Mouse (Mus musculus) heart, postnatal 10 days (tissue): ENCODE measurements around the gene Morn4. TPM values are rescaled to one million over a fixed set of nuclear protein-coding genes. Genes with fewer than 3 reads are reported as not detected.

Experiments used
- DNase-seq, 2 experiments: peaks; one replicate each; pipeline ENCODE4 v3.0.0; 2021
- intact Hi-C: fragments of 180-260 bp; cut with DNase I; formaldehyde crosslinking; loops from one replicate; pipeline ENCODE4 v1.15.1; 2025
- total RNA-seq, 2 experiments: library from RNA; stranded (reverse); gene quantifications; 2 replicates each; pipeline ENCODE4 v1.2.3; 2021

Gene Morn4
- total RNA-seq, 2 experiments from 2014 or later, result 5.9 to 7.4 TPM

- intact Hi-C loops, result no loop called here
- DNase-seq, result no peak
Observed at GRCm38 (mm10) chr19:42050251-42050650, 35.9 kb downstream of the Morn4 start.

GRCm38 (mm10) chr19:42045269-42046102, 40.7 kb downstream of the Morn4 start, which contains the start of gene Hoga1:
TSS of gene Hoga1 (plus strand) at chr19:42045610.
- intact Hi-C loops, result no loop called here
- peak; percentile 85 to 87 for DNase-seq

- DNase-seq, result no peak
- intact Hi-C loops, result no loop called here
Observed at GRCm38 (mm10) chr19:42043988-42044387, 42.2 kb downstream of the Morn4 start.

GRCm38 (mm10) chr19:42038310-42038709, 47.8 kb downstream of the Morn4 start:
- DNase-seq, result no peak
- intact Hi-C loops, result loop anchor here (5.0 kb wide), 2 partner anchors 114 to 129 kb away; no protein-coding TSS in a partner anchor

- intact Hi-C loops, result loop anchor here (5.0 kb wide), 2 partner anchors 115 to 130 kb away; no protein-coding TSS in a partner anchor
- DNase-seq, result no peak
Observed at GRCm38 (mm10) chr19:42037167-42037702, 48.9 kb downstream of the Morn4 start.

GRCm38 (mm10) chr19:42036357-42036756, 49.8 kb downstream of the Morn4 start:
- no peak for DNase-seq
- intact Hi-C loops, result loop anchor here (5.0 kb wide), 2 partner anchors 116 to 131 kb away; no protein-coding TSS in a partner anchor

- peak; percentile 87 to 91 for DNase-seq
- intact Hi-C loops, result loop anchor here (1.0 to 5.0 kb wide), 3 partner anchors 34 to 132 kb away; no protein-coding TSS in a partner anchor
Observed at GRCm38 (mm10) chr19:42035456-42036248, 50.5 kb downstream of the Morn4 start, which contains the start of gene Ankrd2. TSS of gene Ankrd2 (plus strand) at chr19:42036000.

- intact Hi-C loops, result loop anchor here (1.0 to 5.0 kb wide), 3 partner anchors 34 to 132 kb away; no protein-coding TSS in a partner anchor
Observed at GRCm38 (mm10) chr19:42034881-42035455, 51.2 kb downstream of the Morn4 start.

GRCm38 (mm10) chr19:42034146-42034775, 51.9 kb downstream of the Morn4 start:
- intact Hi-C loops, result no loop called here
- peak in 1 of 2 experiments; percentile 29 for DNase-seq

More at GRCm38 (mm10) chr19:42034881-42035455, 51.2 kb downstream of the Morn4 start:
- no peak for DNase-seq

GRCm38 (mm10) chr19:42033611-42034010, 52.5 kb downstream of the Morn4 start:
- DNase-seq, result no peak

GRCm38 (mm10) chr19:42031112-42031511, 55.0 kb downstream of the Morn4 start:
- intact Hi-C loops, result no loop called here
- DNase-seq, result no peak

More at GRCm38 (mm10) chr19:42033611-42034010, 52.5 kb downstream of the Morn4 start:
- intact Hi-C loops, result no loop called here

GRCm38 (mm10) chr19:42026158-42026557, 60.0 kb downstream of the Morn4 start:
- intact Hi-C loops, result loop anchor here (2.0 to 5.0 kb wide), 4 partner anchors 43 to 127 kb away; partner anchors contain the start of gene Pgam1

More at GRCm38 (mm10) chr19:42026158-42026557, 60.0 kb downstream of the Morn4 start:
- DNase-seq, result peak; percentile 90 to 91

Other genes starting within 250 kb of the Morn4 start
- gene Frat2, start 238.2 kb downstream of the Morn4 start, total RNA-seq, result 1 to 10 TPM; 4.7 to 6.9 TPM
- 10 to 100 TPM; 17.7 to 20.9 TPM for gene Rrp12, start 190.2 kb downstream of the Morn4 start, total RNA-seq
- gene Pgam1, start 174.4 kb downstream of the Morn4 start, total RNA-seq, result 100 to 1,000 TPM; 116 to 154 TPM
- 10 to 100 TPM; 13.3 to 15.8 TPM for gene Exosc1, start 152.9 kb downstream of the Morn4 start, total RNA-seq
- gene Zdhhc16, start 152.9 kb downstream of the Morn4 start, total RNA-seq, result 10 to 100 TPM; 27.6 to 29.4 TPM
- gene Mms19, start 105.2 kb downstream of the Morn4 start, total RNA-seq, result 10 to 100 TPM; 18.3 to 25.9 TPM
- 10 to 100 TPM; 31.4 to 33.8 TPM for gene Ubtd1, start 104.6 kb downstream of the Morn4 start, total RNA-seq
- not detected for gene Ankrd2, start 50.4 kb downstream of the Morn4 start, total RNA-seq
- 1 to 10 TPM; 1.3 to 2.2 TPM for gene Hoga1, start 40.7 kb downstream of the Morn4 start, total RNA-seq
- gene 4933411K16Rik, start 34.1 kb downstream of the Morn4 start, total RNA-seq, result under 1 TPM; 0.24 to 0.37 TPM
- 10 to 100 TPM; 16.1 to 17.9 TPM for gene Pi4k2a, start 4.1 kb upstream of the Morn4 start, total RNA-seq
- gene Avpi1, start 42.7 kb upstream of the Morn4 start, total RNA-seq, result 10 to 100 TPM; 10.9 to 13.1 TPM
- gene Marveld1, start 61.0 kb upstream of the Morn4 start, total RNA-seq, result 10 to 100 TPM; 30.3 to 31.2 TPM
- gene Zfyve27, start 77.6 kb upstream of the Morn4 start, total RNA-seq, result 10 to 100 TPM; 27.6 to 29.6 TPM
- 1 to 10 TPM; 1.0 to 2.3 TPM for gene Sfrp5, start 115.9 kb upstream of the Morn4 start, total RNA-seq
- gene Golga7b, start 161.2 kb upstream of the Morn4 start, total RNA-seq, result under 1 TPM; 0.29 to 0.30 TPM